Mouse (Mus musculus) lung, embryonic 16.5 days (tissue): ENCODE measurements around the gene Tead3. TPM values are rescaled to one million over a fixed set of nuclear protein-coding genes. Genes with fewer than 3 reads are reported as not detected.

Source experiments
- ATAC-seq: fragments of 200-750 bp; cut with Nextera tagmentation; 2 replicates; pipeline ENCODE4 v1.8.0; 2017; ENCODE audit warnings: low read depth, mild to moderate bottlenecking, moderate library complexity
- H3K27ac ChIP-seq: fragments of 300-500 bp; sonication (generic); 2 replicates; pipeline ENCODE4 v1.5.1; 2014; ENCODE audit warnings: mild to moderate bottlenecking, control low read depth, low read length
- H3K27me3 ChIP-seq: fragments of 300-500 bp; sonication (generic); 2 replicates; pipeline ENCODE4 v1.6.1; 2014; ENCODE audit warnings: low read depth, low read length, mixed read lengths; ENCODE audit not compliant: control insufficient read depth, insufficient read depth
- H3K36me3 ChIP-seq: fragments of 300-500 bp; sonication (generic); 2 replicates; pipeline ENCODE4 v1.6.1; 2014; ENCODE audit warnings: low read length; ENCODE audit not compliant: control insufficient read depth, insufficient read depth
- H3K4me1 ChIP-seq: fragments of 300-500 bp; sonication (generic); replicated peaks from 2 replicates; pipeline ENCODE4 v1.6.1; 2014; ENCODE audit warnings: low read length, mixed read lengths; ENCODE audit not compliant: control insufficient read depth, insufficient read depth
- H3K4me2 ChIP-seq: fragments of 300-500 bp; sonication (generic); 2 replicates; pipeline ENCODE4 v1.6.1; 2014; ENCODE audit warnings: low read depth, low read length, control low read depth
- H3K4me3 ChIP-seq: fragments of 300-500 bp; sonication (generic); 2 replicates; pipeline ENCODE4 v1.5.1; 2014; ENCODE audit warnings: mild to moderate bottlenecking, low read length, control low read depth
- H3K9ac ChIP-seq: fragments of 300-500 bp; sonication (generic); 2 replicates; pipeline ENCODE4 v1.6.1; 2014; ENCODE audit warnings: low read length, control low read depth
- H3K9me3 ChIP-seq: fragments of 300-500 bp; sonication (generic); 2 replicates; pipeline ENCODE4 v1.6.1; 2016; ENCODE audit warnings: low read length; ENCODE audit not compliant: control insufficient read depth
- WGBS: fragments of 180-500 bp; shearing (Covaris S2); extraction: QIAGEN DNeasy Blood & Tissue Kit; methylation state at CpG from one replicate; pipeline ENCODE4 v1.1.7; 2014; 5-methylcytosine and 5-hydroxymethylcytosine counted together
- polyA plus RNA-seq: library from polyadenylated mRNA; unstranded; fragments of >200 nt; fragmentation: Nextera tagmentation; extraction: Ambion mirVana; gene quantifications from 2 replicates; pipeline ENCODE4 v1.2.1, GENCODE M21; 2015

Gene Tead3
- polyA plus RNA-seq, 1 experiment from 2014 or later = 11.6 TPM

GRCm38 (mm10) chr17:28308297-28309195 lies 42.1 kb downstream of the Tead3 start:
- no peaks in the 10 kb centered on the region for H3K27me3 ChIP-seq
- ATAC-seq = peak; percentile 4; the same call in 1 of the 2 replicates
- H3K27ac ChIP-seq = no peak overlapping the region
- WGBS = 8% methylated on average over 18 of the region's 18 CpGs
- H3K4me1 ChIP-seq = peaks cover 7% of the 10 kb centered on the region; the same call in 1 of the 2 replicates
- no peak overlapping the region for H3K4me3 ChIP-seq
- H3K36me3 ChIP-seq = no peaks in the 10 kb centered on the region
- no peaks in the 10 kb centered on the region for H3K9me3 ChIP-seq
- peak overlapping the region; percentile 49 for H3K9ac ChIP-seq
- peak overlapping the region; percentile 37 for H3K4me2 ChIP-seq

DNA sequence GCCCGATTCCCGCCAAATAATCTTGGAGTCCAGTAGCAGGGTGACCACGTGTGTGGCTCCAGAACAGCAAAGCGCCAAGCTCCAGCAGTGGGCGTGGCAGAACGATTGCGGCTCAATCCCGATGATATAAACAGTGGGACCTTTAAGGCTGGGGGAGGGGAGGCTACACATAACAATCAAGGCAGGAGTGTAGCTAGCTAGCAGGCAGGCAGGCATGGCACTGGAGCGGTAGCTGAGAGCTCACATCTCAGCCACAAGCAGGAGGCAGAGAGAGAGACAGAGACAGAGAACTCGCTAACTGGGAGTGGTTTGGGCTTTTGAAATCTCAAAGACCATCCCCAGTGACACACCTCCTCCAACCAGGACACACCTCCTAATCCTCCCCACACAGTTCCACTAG lies 45.4 kb downstream of the Tead3 start:
- WGBS = 46% methylated on average over 10 of the region's 10 CpGs
- ATAC-seq = no peak
- Histone ChIP-seq H3K36me3 (no peaks in the 10 kb centered on the region), H3K4me3 (no peak overlapping the region), H3K27me3 (no peaks in the 10 kb centered on the region), H3K4me1 (peaks cover 8% of the 10 kb centered on the region), H3K9ac (no peak overlapping the region), H3K9me3 (no peaks in the 10 kb centered on the region), H3K27ac (no peak overlapping the region), H3K4me2 (no peak overlapping the region)

DNA sequence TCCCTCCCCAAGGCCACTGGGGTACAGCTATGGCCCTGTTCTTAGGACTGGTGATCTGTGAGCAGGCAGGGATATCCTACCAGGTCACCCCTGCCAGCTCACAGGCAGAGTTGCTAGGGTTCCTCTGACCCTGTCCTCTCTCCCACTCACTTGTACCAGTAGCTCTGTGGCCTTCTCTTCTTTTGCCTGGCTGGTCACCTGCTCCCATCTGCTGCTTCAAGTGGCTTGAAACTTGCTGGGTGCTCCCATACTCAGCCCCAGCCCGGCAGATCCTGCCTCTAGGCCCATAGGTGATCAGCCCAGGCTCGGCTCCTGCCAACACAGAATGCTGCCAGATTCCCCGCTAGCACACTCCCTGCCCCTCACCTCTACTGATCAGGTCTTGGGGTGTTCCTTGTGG lies 49.8 kb downstream of the Tead3 start:
- H3K27ac ChIP-seq = no peak overlapping the region
- no peak overlapping the region for H3K9ac ChIP-seq
- H3K9me3 ChIP-seq = no peaks in the 10 kb centered on the region
- H3K4me3 ChIP-seq = no peak overlapping the region
- H3K4me2 ChIP-seq = no peak overlapping the region
- WGBS = 36% methylated on average over 3 of the region's 3 CpGs
- ATAC-seq = peak; percentile 15
- peaks cover 8% of the 10 kb centered on the region for H3K36me3 ChIP-seq
- no peaks in the 10 kb centered on the region for H3K27me3 ChIP-seq
- peaks cover 12% of the 10 kb centered on the region for H3K4me1 ChIP-seq

DNA sequence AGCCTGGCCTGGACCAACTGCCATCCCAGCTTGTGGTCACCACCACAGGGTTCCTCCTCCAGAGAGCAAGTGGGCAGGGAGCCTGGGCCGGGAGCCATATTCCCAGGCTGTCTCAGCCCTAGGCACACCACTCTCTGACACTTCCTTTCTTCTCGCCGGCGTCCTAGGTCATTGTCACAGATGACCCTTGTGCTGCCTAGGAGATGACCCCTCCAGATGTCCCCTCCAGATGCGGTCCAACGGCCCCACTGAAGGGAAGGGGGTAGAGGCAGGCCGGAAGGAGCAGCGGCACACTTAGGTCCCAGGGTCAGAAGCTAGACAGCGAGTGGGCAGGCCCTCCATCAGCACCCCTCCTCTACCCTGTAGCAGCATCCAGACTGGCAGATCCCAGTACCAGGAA lies 50.3 kb downstream of the Tead3 start:
- H3K4me3 ChIP-seq = no peak overlapping the region
- H3K4me1 ChIP-seq = peaks cover 12% of the 10 kb centered on the region
- 0 out of 2 replicates have a peak overlapping the region, but pooled peaks have one; percentile 18 for H3K9ac ChIP-seq
- no peaks in the 10 kb centered on the region for H3K9me3 ChIP-seq
- H3K27ac ChIP-seq = peak overlapping the region; percentile 67; the same call in 1 of the 2 replicates
- no peaks in the 10 kb centered on the region for H3K27me3 ChIP-seq
- ATAC-seq = peak; percentile 45
- no peak overlapping the region for H3K4me2 ChIP-seq
- 34% methylated on average over 9 of the region's 9 CpGs for WGBS
- H3K36me3 ChIP-seq = peaks cover 8% of the 10 kb centered on the region

DNA sequence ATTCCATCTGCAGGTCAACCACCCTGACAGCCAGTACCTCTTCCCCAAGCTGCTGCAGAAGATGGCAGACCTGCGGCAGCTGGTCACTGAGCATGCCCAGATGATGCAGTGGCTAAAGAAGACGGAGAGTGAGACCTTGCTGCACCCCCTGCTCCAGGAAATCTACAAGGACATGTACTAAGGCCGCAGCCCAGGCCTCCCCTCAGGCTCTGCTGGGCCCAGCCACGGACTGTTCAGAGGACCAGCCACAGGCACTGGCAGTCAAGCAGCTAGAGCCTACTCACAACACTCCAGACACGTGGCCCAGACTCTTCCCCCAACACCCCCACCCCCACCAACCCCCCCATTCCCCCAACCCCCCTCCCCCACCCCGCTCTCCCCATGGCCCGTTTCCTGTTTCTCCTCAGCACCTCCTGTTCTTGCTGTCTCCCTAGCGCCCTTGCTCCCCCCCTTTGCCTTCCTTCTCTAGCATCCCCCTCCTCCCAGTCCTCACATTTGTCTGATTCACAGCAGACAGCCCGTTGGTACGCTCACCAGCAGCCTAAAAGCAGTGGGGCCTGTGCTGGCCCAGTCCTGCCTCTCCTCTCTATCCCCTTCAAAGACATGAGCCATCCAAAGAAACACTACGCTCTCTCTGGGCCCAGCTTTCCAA lies 50.8 kb downstream of the Tead3 start:
- 0 out of 2 replicates have a peak overlapping the region, but pooled peaks have one; percentile 18 for H3K9ac ChIP-seq
- peak; percentile 58 for ATAC-seq

DNA sequence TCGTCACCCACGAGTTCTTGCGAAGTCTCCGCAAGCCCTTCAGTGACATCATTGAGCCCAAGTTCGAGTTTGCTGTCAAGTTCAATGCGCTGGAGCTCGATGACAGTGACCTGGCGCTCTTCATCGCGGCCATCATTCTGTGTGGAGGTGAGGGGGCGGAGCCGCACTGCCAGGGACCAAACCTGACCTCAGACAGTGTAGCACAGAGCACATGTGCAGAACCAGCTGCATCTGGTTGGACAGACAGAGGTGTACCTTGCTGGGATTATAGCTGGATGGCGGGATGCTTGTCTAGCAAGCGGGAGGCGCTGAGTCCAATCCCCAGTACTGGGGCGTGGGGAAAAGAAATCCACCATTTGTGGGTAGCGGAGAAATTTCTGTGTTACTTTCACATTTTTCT lies 51.7 kb downstream of the Tead3 start:
- peaks cover 14% of the 10 kb centered on the region for H3K4me1 ChIP-seq
- no peaks in the 10 kb centered on the region for H3K9me3 ChIP-seq
- WGBS = 91% methylated on average over 17 of the region's 17 CpGs
- H3K27me3 ChIP-seq = no peaks in the 10 kb centered on the region
- no peak for ATAC-seq
- no peak overlapping the region for H3K4me3 ChIP-seq
- no peak overlapping the region for H3K4me2 ChIP-seq
- H3K36me3 ChIP-seq = peaks cover 8% of the 10 kb centered on the region
- no peak overlapping the region for H3K27ac ChIP-seq
- H3K9ac ChIP-seq = no peak overlapping the region

More for the DNA sequence above, 50.8 kb downstream of the Tead3 start:
- H3K27me3 ChIP-seq = no peaks in the 10 kb centered on the region
- 40% methylated on average over 10 of the region's 11 CpGs for WGBS
- H3K27ac ChIP-seq = peak overlapping the region; percentile 67; the same call in 1 of the 2 replicates
- peaks cover 12% of the 10 kb centered on the region for H3K4me1 ChIP-seq
- H3K36me3 ChIP-seq = peaks cover 8% of the 10 kb centered on the region
- no peaks in the 10 kb centered on the region for H3K9me3 ChIP-seq
- no peak overlapping the region for H3K4me2 ChIP-seq
- no peak overlapping the region for H3K4me3 ChIP-seq

DNA sequence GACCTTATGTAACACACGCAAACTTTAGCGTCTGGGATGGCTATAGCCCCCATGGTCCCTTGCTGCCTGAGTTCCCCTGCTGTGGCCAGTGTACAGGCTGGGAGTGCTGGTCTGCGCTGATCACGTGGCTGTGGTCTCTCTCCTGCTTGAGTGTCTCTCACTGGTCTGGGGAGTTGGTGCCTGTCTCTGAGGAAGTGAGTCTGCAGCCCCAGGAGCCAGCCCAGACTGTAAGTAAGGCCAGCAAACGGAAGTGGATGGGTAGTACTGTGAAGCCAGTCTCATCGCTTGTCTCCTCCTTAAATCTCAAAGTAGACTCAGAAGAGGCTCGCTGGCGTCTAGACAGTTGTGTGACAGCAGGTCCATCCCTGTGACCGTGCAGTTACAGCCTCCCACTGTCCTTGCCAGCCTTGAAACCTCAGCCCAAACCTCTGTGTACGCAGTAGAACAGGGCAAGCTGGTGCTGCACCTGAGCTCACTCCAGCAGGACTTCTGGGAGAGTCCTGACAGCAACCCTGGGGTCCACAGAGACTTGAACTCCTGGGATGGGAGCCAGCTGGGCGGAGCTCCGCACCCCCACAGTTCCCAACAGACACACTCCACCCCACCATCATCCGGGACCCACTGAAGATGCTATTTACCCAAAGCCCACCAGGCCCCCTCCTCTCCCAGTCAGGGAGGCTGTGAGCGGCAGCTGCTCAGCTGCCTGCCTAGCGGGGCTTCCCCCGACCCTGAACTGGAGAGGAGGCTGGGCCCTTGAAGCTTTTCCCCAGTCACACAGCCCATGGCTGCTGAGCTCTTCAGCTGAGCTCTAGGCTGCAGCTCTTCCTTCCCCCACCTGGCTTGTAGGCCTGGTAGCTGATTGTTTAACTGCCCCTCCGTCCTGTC lies 55.9 kb downstream of the Tead3 start:
- no peaks in the 10 kb centered on the region for H3K27me3 ChIP-seq
- no peaks in the 10 kb centered on the region for H3K9me3 ChIP-seq
- no peak overlapping the region for H3K27ac ChIP-seq
- WGBS = 55% methylated on average over 17 of the region's 17 CpGs
- H3K4me3 ChIP-seq = no peak overlapping the region
- H3K4me2 ChIP-seq = no peak overlapping the region
- ATAC-seq = 0 out of 2 replicates have a peak, but pooled peaks have one; percentile 15
- H3K36me3 ChIP-seq = peaks cover 12% of the 10 kb centered on the region
- H3K4me1 ChIP-seq = peaks cover 17% of the 10 kb centered on the region
- H3K9ac ChIP-seq = no peak overlapping the region

DNA sequence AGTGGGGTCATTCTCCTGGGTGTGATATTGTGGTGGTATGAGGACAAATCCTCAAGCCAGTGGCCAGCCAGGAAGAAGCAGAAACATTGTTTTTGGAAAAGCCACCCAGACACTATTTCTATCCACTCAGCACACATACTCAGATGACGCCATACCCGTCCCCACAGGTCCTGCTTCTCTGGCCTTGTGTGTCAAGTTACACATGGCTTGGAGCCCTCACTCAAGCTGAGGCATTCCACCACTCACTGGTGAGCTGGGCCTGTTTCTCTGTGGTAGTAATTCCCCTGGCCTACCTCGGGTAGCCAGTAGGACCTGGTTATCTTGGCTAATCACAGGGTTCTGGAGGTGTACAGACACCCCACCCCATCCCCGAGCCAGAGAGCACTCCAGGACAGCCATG lies 56.9 kb downstream of the Tead3 start:
- Histone ChIP-seq H3K27ac (no peak overlapping the region), H3K4me1 (peaks cover 12% of the 10 kb centered on the region), H3K27me3 (no peaks in the 10 kb centered on the region), H3K4me3 (no peak overlapping the region), H3K36me3 (peaks cover 8% of the 10 kb centered on the region), H3K9me3 (no peaks in the 10 kb centered on the region), H3K9ac (no peak overlapping the region), H3K4me2 (no peak overlapping the region)
- ATAC-seq = no peak
- WGBS = 54% methylated on average over 4 of the region's 4 CpGs
